Comparison of ENCODE assay signal across 20 mouse cellular contexts in genomic region chr12:21209273-21209672, GRCm38 (mm10).
A peak's percentile ranks its signal among the peaks of the same experiment; 100 is the strongest.
DNase-seq lines count a peak whose midpoint lies in the region; ATAC-seq and TF ChIP-seq lines count a peak whose summit lies in the region.
"Had no signal": no experiment of that assay in that cellular context is flagged by ENCODE, and none has a peak within 500 bp of the region (broad histone marks: within the 10 kb centered on the region; RNA-seq: fewer than 3 reads in every experiment).

No protein-coding gene starts in this region.

- intact Hi-C loops in heart, postnatal 10 days (cut with DNase I): loop anchor here (5.0 kb wide), 1 partner anchor 97 kb away; no protein-coding TSS in a partner anchor

- no peak overlapping the region for H3K4me3 ChIP-seq in liver, postnatal 0 days (ENCODE audit: low read depth, low read length)
- H3K4me3 ChIP-seq: embryonic facial prominence, embryonic 12.5 days; forebrain, embryonic 15.5 days; heart, adult 2 months; heart, embryonic 15.5 days; hindbrain, embryonic 10.5 days; limb, embryonic 12.5 days; midbrain, embryonic 12.5 days; neural tube, embryonic 13.5 days had no signal

- TF ChIP-seq CTCF in liver, postnatal 0 days (IDR thresholded peaks at IDR 0.05; ENCODE audit: low read depth): no peak

- WGBS in liver, postnatal 0 days (ENCODE audit: insufficient replicate concordance): 66% methylated on average over 10 of the region's 10 CpGs

- H3K4me2 ChIP-seq in liver, postnatal 0 days (ENCODE audit: low read depth, low read length): no peak overlapping the region
- H3K4me2 ChIP-seq: embryonic facial prominence, embryonic 12.5 days; forebrain, embryonic 15.5 days; heart, embryonic 15.5 days; limb, embryonic 12.5 days; lung, embryonic 14.5 days; midbrain, embryonic 12.5 days; neural tube, embryonic 13.5 days had no signal

- peak; percentile 14 to 15 for DNase-seq in kidney, adult 8-10 months
- no peak for DNase-seq in kidney, postnatal 4 days
- DNase-seq in urinary bladder, postnatal 25 days (ENCODE audit: low spot score): peak; percentile 24
- no peak for DNase-seq in urinary bladder, postnatal 4 days (ENCODE audit: low spot score in 2 of 2)
- no peak for DNase-seq in liver, postnatal 0 days
- no peak for DNase-seq in heart, postnatal 10 days
- no peak for DNase-seq in adrenal gland, adult 8-10 months
- DNase-seq: adrenal gland, postnatal 14 days; cerebellum, adult 8-10 months; heart, adult 2 months; lung, embryonic 14.5 days; lung, postnatal 4 days; right cerebral cortex, postnatal 25 days had no signal

- TF ChIP-seq EP300 in liver, postnatal 0 days (IDR thresholded peaks at IDR 0.05; ENCODE audit: low read depth): no peak

- no peaks in the 10 kb centered on the region for H3K9me3 ChIP-seq in liver, postnatal 0 days (ENCODE audit: low read length)
- H3K9me3 ChIP-seq: embryonic facial prominence, embryonic 12.5 days; forebrain, embryonic 15.5 days; heart, embryonic 15.5 days; hindbrain, embryonic 10.5 days; limb, embryonic 12.5 days; midbrain, embryonic 12.5 days; neural tube, embryonic 13.5 days had no signal

- H3K27me3 ChIP-seq in liver, postnatal 0 days (ENCODE audit: insufficient read depth, low read length): no peaks in the 10 kb centered on the region
- H3K27me3 ChIP-seq: embryonic facial prominence, embryonic 12.5 days; forebrain, embryonic 15.5 days; heart, embryonic 15.5 days; limb, embryonic 12.5 days; midbrain, embryonic 12.5 days; neural tube, embryonic 13.5 days had no signal

- ATAC-seq in liver, postnatal 0 days: peak; percentile 58
- ATAC-seq: forebrain, embryonic 15.5 days had no signal

- no peak overlapping the region for H3K27ac ChIP-seq in liver, postnatal 0 days (ENCODE audit: low read depth)
- H3K27ac ChIP-seq: embryonic facial prominence, embryonic 12.5 days; forebrain, embryonic 15.5 days; heart, embryonic 15.5 days; hindbrain, embryonic 10.5 days; limb, embryonic 12.5 days; midbrain, embryonic 12.5 days; neural tube, embryonic 13.5 days had no signal

- H3K4me1 ChIP-seq in liver, postnatal 0 days (ENCODE audit: insufficient read depth): peaks cover 8% of the 10 kb centered on the region

- peaks cover 5% of the 10 kb centered on the region for H3K36me3 ChIP-seq in liver, postnatal 0 days (replicated peaks; ENCODE audit: insufficient read depth, low read length)

- no peak overlapping the region for H3K9ac ChIP-seq in liver, postnatal 0 days (replicated peaks)
- H3K9ac ChIP-seq: embryonic facial prominence, embryonic 12.5 days; forebrain, embryonic 15.5 days; heart, embryonic 15.5 days; limb, embryonic 12.5 days; lung, embryonic 14.5 days; midbrain, embryonic 12.5 days; neural tube, embryonic 13.5 days had no signal

Comparison
In these comparisons a context has a peak if more than half of its experiments do, and no peak if none do; other contexts are left out.
1. DNase-seq: peak in kidney, adult 8-10 months (2 of 2) and urinary bladder, postnatal 25 days (single experiment); none in kidney, postnatal 4 days (0 of 2), urinary bladder, postnatal 4 days (0 of 2), liver, postnatal 0 days (single experiment), heart, postnatal 10 days (0 of 2) and adrenal gland, adult 8-10 months (single experiment).